Mouse (Mus musculus): Measurements from ENCODE around the gene Kcnh5. TPM values are rescaled to one million over a fixed set of nuclear protein-coding genes. Genes with fewer than 3 reads are reported as not detected.

Kcnh5 gene
- polyA plus RNA-seq, 1 experiment from 2014 or later, result 0.02 TPM

Other genes starting within 250 kb of the Kcnh5 start
- 37.6 and 37.7 TPM in 2 replicates for gene Rhoj, start 131.0 kb upstream of the Kcnh5 start, polyA plus RNA-seq (2015; fragmentation: Nextera tagmentation; extraction: Ambion mirVana)
- gene Gphb5, start 239.4 kb upstream of the Kcnh5 start, polyA plus RNA-seq (2015; fragmentation: Nextera tagmentation; extraction: Ambion mirVana), result not detected in 2 replicates

Measured in intestine, embryonic 16.5 days (tissue).